Mouse (Mus musculus) cortical plate, adult 2 months (tissue): ENCODE measurements around the gene Tex264. TPM values are rescaled to one million over a fixed set of nuclear protein-coding genes. Genes with fewer than 3 reads are reported as not detected.

Source experiments
- H3K27ac ChIP-seq: fragments of 200-500 bp; 2 replicates; pipeline ENCODE4 v1.5.1; 2012; ENCODE audit warnings: low read length, control low read depth, inconsistent platforms; ENCODE audit not compliant: insufficient read depth
- H3K4me1 ChIP-seq: fragments of 200-500 bp; 2 replicates; pipeline ENCODE4 v1.6.1; 2011; ENCODE audit warnings: low read length; ENCODE audit not compliant: control insufficient read depth, insufficient read depth
- H3K4me3 ChIP-seq: fragments of 200-500 bp; 2 replicates; pipeline ENCODE4 v1.5.1; 2011; ENCODE audit warnings: mild to moderate bottlenecking, low read length, control low read depth; ENCODE audit not compliant: insufficient read depth
- CTCF ChIP-seq: fragments of 200-500 bp; IDR thresholded peaks from 2 replicates; pipeline ENCODE4 v1.5.1; 2011; ENCODE audit warnings: mild to moderate bottlenecking, control low read depth, low read length; ENCODE audit not compliant: insufficient read depth; ENCODE audit errors: extremely low read depth
- POLR2A ChIP-seq: fragments of 200-500 bp; IDR thresholded peaks from 2 replicates; pipeline ENCODE4 v1.6.1; 2011; ENCODE audit warnings: mild to moderate bottlenecking, low read length, control low read depth; ENCODE audit not compliant: insufficient read depth; ENCODE audit errors: extremely low read depth
- polyA plus RNA-seq: library from polyadenylated mRNA; depleted of rRNA; stranded (reverse); fragments of >200 nt; gene quantifications from 2 replicates; pipeline ENCODE4 v1.2.3, GENCODE M21; 2012; rRNA removed

Tex264 gene
- 106 and 109 TPM in 2 replicates for polyA plus RNA-seq

GRCm38 (mm10) chr9:106685249-106686101 lies at the start of gene Tex264:
Gene Tex264 (minus strand): TSS chr9:106685927.
- peaks cover 6% of the 10 kb centered on the region; the same call in 1 of the 2 replicates for H3K4me1 ChIP-seq
- peak; percentile 70; the same call in 1 of the 2 replicates for TF ChIP-seq POLR2A
- TF ChIP-seq CTCF: no peak
- peak within 1 kb of the TSS; percentile 30; the same call in 1 of the 2 replicates for H3K27ac ChIP-seq
- H3K4me3 ChIP-seq: peak within 1 kb of the TSS; percentile 96

- H3K27ac ChIP-seq: no peak overlapping the region
- TF ChIP-seq CTCF: no peak
- no peak for TF ChIP-seq POLR2A
- H3K4me1 ChIP-seq: no peaks in the 10 kb centered on the region
- H3K4me3 ChIP-seq: no peak overlapping the region
Observed at GRCm38 (mm10) chr9:106733690-106734089, 48.0 kb upstream of the Tex264 start.

GRCm38 (mm10) chr9:106729416-106729815 lies 43.7 kb upstream of the Tex264 start:
- TF ChIP-seq CTCF: no peak
- no peak for TF ChIP-seq POLR2A
- Histone ChIP-seq H3K4me1 (no peaks in the 10 kb centered on the region), H3K4me3 (no peak overlapping the region), H3K27ac (no peak overlapping the region)

DNA sequence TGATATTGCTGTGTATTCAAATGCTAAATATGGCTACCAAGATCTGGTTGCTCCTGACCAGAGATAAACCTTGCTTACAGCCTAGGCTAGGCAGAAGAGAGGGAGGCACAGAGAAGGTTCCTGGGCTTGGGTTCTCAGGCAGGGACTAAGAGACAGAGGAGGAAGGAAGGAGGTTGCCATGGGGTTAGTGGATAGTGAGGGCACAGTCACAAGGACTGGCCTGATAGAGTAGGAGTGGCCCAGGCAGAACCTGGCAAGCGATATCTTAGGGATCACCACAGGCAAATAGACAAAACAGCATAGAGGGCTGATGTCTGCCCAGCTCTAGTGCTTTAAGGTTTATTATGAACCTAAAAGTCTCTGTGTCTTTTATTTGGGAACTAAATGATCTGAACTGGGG lies 41.2 kb upstream of the Tex264 start:
- H3K4me1 ChIP-seq: no peaks in the 10 kb centered on the region
- H3K27ac ChIP-seq: no peak overlapping the region
- TF ChIP-seq POLR2A: no peak
- no peak overlapping the region for H3K4me3 ChIP-seq

- Histone ChIP-seq H3K4me3 (no peak overlapping the region), H3K27ac (no peak overlapping the region), H3K4me1 (no peaks in the 10 kb centered on the region)
- no peak for TF ChIP-seq POLR2A
- TF ChIP-seq CTCF: no peak
Observed at GRCm38 (mm10) chr9:106725435-106725834, 39.7 kb upstream of the Tex264 start.

- Histone ChIP-seq H3K4me3 (no peak overlapping the region), H3K4me1 (no peaks in the 10 kb centered on the region), H3K27ac (no peak overlapping the region)
- no peak for TF ChIP-seq POLR2A
- TF ChIP-seq CTCF: no peak
Observed at GRCm38 (mm10) chr9:106724864-106725263, 39.1 kb upstream of the Tex264 start.

DNA sequence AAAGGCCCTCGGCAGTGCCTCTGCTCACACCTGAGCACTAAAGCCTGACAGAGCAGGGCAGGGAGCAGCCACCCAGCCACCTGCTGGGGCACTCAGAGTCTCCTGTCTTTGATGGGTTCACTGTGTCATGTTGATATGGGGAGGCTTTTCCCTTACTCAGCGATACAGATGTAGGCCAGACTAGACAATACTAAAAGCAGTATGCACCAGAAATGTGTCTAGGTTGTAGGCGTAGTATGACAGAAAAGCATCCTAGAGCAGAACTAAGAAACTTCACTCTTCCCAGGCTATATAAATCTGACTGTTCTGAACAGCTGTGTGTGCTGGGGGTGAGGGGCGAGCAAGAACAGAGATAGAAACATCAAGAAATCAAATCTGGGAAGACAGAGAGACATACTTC lies 31.0 kb upstream of the Tex264 start:
- no peak overlapping the region for H3K27ac ChIP-seq
- H3K4me1 ChIP-seq: peaks cover 3% of the 10 kb centered on the region; the same call in 1 of the 2 replicates
- H3K4me3 ChIP-seq: no peak overlapping the region
- TF ChIP-seq POLR2A (no peak), CTCF (no peak)

DNA sequence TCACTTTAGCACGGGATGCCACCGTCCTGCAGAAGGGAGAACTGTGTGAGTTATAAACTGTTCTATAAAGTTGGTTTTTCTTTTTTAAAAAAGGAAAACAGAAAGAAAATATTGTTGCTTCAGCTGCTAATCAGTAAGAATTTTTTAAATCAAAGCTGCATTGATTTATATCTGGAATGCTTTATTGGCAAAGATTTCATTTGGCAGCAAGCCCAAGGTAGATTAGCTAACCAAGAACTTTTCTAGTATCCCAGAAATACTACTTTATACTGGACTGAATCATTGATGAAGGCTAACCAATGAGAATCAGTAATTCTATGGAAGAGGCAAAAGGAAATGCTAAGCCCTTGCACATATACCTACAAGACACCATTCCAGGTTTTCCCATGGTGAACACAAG lies 30.5 kb upstream of the Tex264 start:
- peaks cover 3% of the 10 kb centered on the region; the same call in 1 of the 2 replicates for H3K4me1 ChIP-seq
- TF ChIP-seq POLR2A: no peak
- no peak for TF ChIP-seq CTCF
- no peak overlapping the region for H3K27ac ChIP-seq
- no peak overlapping the region for H3K4me3 ChIP-seq

- TF ChIP-seq CTCF (no peak), POLR2A (no peak)
- no peak overlapping the region for H3K4me3 ChIP-seq
- peaks cover 3% of the 10 kb centered on the region; the same call in 1 of the 2 replicates for H3K4me1 ChIP-seq
- no peak overlapping the region for H3K27ac ChIP-seq
Observed at GRCm38 (mm10) chr9:106712470-106712869, 26.7 kb upstream of the Tex264 start.

DNA sequence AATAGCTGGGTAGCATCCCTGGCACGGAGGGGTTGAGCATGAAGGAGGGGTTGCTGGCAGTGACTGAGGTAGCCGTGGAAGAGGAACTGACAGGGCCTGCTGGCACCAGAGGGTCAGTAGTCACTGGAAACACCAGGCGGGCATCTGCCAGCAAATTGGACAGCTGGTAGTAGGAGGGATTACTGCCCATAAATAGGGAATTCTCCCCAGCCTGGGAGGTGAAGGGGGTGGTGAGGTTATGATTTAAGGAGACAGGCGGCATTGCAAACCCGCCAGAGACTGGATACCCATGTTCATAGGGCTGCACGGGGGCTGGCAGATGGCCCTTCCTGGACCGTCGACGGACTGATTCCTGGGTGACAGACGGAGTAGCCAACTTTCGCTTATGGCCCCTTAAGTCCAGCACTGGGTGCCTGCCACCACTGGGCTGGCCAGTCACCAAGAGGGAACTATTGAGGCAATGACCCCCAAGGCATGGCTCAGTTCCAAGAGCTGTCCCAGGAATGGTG lies 7.3 kb upstream of the Tex264 start:
- no peak overlapping the region for H3K4me3 ChIP-seq
- TF ChIP-seq POLR2A (no peak), CTCF (no peak)
- H3K27ac ChIP-seq: no peak overlapping the region
- no peaks in the 10 kb centered on the region for H3K4me1 ChIP-seq
